Mouse (Mus musculus) mesoderm, embryonic 11.5 days (tissue): ENCODE measurements around the gene Rmi2.
A peak's percentile ranks its signal among the peaks of the same experiment; 100 is the strongest.

ENCODE experiments used
- DNase-seq: peaks from one replicate; pipeline ENCODE4 v3.0.0-alpha.2; 2012; ENCODE audit warnings: low read depth, low spot score

Gene Rmi2

DNA sequence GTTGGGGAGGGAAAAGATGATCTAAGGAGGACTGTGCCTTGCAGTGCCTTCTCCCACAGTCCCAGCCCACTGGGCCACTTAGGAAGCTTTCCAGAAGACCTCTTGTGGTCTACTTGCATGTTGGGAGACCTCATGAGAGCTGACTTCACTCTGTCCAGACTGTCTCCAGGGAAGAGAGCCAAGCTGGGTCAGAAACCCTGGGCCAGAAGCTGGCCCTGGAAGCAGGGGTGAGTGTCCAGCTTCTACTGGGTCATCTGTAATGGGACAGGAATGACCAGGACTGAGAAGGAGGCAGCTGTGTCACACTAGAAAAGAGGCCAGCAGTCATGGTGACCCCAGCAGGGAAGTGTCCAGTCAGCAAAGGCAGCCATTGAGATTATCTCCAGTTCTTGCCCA lies 30.7 kb downstream of the Rmi2 start:
- DNase-seq = no peak

DNA sequence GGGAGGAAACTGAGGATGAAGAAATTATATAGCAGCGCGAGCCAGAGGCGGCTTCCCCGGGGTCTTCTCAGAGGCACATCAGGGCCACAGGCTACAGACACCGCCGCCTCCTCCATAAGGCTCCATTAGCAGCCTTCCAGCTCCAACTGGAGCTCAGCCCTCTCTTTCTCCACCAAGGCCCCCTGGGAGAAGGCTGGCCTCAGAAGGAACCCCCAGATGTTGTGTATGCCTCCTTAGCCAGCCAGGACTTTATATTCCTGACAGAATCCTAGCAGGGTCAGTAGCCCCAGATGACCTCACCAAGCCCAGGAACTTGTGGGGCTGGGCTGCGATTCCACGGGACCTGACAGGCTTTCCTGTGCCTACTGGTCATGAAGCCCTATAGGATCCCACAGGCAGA lies 32.0 kb downstream of the Rmi2 start:
- no peak for DNase-seq

DNA sequence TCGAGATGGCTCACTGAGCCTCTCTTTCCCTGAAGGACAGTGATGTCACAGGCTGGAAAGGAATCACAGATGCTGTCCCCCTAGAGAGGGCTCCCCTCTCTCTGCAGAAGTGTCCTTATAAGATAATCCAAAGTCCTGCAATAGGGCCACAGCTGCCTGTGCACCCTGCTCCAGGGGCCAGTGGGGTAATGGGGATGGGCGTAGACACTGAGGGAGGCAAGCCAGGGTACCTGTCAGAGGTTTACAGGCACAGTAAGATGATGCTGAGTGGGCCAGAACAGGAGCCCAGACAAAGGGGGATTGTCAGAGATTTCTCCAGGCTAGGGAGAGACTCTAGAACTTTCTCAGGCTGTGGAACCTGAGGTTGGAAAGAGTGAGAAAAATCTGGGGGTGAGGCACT lies 32.6 kb downstream of the Rmi2 start:
- no peak for DNase-seq

DNA sequence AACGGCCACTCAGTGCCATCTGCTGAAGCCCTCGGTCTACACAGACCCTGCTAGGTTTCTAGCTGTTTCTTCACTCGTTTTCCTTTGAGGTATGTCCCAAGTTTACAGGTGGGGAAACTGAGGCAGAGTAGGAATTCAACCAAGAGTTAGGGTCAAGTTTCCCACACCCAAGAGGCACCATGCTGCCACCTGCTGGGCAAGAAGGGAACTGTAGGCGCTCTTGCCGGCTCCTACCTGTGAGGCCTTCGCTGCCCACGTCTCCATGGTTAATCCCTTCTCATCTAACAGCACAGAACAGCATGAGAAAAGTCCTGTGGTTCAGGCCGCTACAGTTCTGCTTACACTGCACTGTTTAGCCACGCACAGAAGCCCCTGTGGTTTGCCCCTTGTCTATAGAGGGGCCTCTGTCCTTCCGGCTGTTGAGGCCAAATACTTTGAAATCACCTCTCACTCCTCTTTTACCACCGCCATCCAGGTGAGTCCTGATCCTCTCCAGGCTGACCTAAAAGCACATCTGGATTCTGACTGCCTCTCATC lies 33.1 kb downstream of the Rmi2 start:
- peak; percentile 49 for DNase-seq

DNA sequence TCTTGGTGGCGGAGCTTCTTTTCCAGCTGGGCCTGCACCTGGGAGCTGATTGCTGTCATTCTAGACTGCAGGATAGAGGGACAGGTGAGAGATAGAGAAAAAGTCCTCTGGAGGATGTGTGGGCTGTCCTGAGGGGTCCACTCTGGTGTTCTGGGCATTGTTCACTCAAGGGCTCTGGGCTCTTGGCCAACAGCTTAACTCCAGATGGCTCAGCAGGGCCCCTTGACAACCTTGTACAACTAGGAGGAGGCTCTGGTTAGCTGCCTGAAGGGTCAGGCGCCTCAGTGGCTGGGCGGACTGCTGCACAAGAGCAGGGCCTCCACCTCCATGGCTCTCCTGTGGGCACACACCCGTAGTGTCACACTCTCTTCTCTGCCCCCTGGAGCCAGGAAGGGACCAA lies 36.1 kb downstream of the Rmi2 start:
- DNase-seq = no peak

DNA sequence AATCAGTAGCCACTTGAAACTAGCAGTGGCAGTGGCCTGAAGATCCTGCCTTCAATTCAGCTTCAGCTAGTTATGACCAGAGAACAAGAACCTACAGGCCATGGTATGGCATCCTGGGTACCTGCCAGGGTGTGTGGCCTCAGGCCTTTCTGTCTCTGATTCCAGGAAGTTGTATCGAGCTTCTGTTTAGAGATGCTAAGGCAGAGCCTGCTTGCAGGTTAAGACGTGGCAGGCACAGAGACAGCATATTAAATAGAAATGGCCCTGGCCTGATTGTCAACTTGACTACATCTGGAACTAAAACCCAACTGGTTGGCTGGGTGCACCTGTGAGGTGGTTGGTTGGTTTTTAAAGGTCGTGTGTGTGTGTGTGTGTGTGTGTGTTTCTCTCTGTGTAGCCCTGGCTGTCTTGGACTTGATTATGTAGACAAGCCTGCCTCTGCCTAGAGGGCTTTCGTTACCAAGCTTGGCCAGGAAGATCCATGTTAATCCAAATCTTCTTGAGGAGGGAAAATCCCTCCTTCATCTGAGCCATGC lies 38.0 kb downstream of the Rmi2 start:
- DNase-seq = no peak

DNA sequence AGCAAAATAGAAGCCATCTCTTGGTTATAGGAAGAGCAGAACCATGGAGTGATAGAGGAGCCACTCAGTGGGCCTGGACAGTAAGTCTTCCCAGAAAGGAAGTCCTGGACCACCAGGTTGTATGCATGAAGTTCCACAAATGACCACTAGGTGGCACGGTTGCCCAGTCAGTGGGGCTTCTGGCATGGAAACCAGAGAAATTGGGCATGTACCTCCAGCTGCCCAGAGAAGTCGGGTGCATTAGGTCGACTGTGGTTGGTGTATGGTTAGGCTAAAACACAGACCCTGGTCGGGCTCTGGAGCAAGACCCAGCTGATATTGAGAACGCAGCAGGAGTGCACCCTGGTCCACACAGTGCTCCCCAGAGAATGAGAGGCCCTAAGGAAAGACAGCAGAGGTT lies 38.8 kb downstream of the Rmi2 start:
- DNase-seq = peak; percentile 89

DNA sequence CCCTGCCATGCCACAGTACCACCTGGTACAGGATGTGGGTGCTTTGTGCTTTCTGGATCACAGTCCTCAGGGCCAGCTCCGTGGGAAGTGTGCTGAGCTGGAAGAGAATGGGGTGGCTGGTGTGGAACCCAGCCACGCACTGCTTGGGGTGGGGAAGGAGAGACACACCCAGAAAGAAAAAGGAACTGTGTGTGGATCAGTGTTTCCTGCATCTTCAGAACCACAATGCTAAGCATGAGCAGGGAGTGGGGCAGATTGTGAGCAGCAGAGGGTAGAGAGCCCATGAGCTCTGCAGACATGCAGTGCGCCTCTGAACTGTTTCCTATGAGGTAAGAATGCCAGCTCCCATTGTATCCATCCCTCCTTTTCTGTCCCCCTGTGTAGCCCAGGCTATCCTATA lies 43.4 kb downstream of the Rmi2 start:
- DNase-seq = no peak

DNA sequence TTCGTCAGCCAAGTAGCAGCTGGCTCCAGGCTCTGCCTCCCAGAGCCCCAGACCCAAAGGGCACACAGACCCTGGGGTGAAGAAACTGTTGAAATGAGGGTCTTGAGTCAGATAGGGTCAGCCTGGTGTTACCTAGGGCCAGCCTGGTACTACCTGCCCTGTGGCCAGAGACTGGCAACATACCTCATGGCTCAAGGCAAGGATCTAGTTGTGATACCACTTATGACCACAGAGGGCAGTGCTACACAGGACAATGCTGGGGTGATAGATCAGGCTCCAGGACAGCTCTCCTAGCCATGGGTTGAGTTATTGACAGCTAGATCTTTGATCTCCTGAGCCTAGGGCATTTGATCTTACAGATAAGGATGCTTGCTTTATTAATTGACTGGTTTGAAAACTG lies 44.6 kb downstream of the Rmi2 start:
- peak; percentile 75 for DNase-seq

DNA sequence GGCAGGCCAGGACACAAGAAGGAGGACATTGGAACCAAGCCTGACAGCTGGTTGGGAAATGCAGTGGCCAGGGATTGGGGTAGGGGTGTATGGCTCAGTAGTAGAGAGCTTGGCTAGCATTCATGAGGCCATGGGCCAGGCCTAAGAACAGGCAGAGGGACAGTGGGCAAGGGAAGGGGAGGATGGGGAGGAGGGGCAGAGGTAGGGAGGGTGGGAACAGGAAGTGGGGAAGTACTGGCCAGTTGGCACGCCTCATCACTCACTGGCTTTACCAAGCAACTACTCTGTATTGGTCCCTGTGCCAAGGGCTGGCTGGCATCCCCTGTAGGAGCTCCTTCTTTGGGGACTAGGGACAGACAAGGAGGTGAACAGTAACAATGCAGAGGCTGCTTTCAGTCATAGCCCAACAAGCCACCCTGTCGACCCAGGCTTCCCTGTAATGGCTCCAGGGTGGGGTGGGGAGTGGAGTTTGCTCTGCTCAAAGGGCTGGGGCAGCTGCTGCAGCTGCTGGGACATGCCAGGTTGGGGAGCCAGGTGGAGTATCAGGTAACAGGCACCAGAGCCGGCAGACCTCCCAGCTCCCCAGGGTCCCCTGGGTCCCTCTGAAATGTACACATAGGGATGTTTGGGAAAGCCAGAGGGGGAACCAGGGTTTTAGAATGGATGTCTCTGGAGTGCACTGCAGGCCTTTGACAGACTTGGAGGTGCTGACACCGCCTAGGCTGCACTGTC lies 46.5 kb downstream of the Rmi2 start:
- no peak for DNase-seq

DNA sequence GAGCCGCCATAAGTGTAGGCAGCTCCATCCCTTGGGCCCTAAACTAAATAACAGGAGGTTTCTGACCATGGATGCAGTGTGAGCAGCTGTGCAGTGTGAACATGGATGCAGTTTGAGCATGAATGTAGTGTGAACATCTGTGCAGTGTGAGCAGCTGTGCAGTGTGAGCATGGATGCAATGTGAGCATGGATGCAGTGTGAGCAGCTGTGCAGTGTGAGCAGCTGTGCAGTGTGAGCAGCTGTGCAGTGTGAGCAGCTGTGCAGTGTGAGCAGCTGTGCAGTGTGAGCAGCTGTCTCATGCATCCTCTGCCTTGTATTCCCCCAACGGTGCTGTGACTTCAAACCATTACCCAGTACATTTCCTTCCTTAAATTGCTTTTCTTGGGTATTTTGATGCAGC lies 52.6 kb downstream of the Rmi2 start:
- no peak for DNase-seq

DNA sequence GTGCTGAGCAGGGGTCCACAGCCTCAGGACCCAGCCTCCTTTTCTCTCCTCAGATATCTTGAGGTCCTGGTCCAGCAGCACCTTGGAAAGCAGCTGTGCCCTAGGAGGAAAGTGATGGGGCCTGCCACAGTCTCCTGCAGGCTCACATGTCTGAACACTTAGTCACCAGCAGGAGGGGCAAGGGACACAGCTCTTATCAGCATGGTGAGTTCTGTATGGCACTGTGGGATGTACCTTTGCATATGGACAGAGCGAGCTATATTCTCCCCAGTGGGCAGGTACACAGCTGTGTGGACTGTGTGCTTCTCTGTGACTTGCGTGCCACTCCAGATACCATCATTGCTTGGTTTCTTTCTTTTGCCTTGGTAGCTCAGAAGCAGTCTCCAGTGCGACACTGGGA lies 55.5 kb downstream of the Rmi2 start:
- peak; percentile 26 for DNase-seq

DNA sequence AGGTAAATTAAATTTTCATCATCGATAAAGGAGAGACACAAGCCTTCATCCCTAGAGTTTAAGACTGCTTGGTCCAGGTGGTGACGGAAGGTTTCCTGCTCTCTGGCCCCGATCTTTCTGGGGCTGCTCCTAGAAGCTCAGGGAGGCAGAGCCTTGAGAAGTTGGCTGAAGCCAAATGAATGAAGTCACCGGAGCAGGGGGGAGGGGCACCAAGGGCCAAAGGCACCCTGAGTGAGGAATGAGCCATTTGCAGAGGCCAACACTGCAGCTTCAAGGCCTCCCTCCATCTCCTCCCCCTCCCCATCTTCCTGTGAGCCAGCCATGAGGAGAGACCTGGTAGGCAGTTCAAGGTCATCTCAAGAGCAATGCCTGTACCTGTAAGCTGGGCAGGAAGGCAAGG lies 58.3 kb downstream of the Rmi2 start:
- no peak for DNase-seq

DNA sequence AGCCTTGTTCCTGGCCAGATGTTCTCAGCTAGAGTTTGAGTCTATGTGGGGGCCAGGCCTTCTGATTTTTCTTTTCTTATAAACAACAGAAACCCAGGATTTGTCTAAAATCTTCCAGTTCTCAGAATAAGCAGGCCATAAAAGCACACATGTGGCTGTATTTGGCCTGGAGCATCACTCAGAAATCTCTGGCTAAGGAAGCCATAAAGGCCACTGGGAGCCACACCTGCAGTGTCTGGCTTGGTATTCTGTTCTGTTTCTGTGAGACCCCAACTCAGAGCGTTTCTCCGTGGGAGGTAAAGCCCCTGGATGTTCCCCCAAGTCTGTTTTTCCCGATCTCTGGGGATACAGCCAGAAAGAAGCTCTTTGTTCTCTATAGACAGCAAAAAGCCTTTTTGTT lies 61.0 kb downstream of the Rmi2 start:
- no peak for DNase-seq

DNA sequence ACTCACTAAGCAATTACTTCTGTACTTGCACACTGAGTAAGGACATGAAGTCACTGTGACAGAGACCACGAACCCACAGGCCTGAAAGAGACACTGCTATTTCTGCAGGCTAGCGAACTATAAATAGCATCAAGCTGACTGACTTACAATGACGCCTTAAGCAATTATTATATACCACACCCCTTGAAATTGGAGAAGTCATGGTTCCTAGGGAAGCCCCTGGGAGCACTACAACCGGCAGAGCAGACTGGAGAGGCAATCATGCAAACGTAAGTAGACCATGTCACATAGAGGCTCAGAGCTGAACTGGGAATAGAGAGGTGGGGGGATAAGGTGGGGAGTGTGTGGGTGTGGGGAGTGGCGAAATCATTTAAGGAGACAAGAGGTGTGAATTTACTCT lies 62.5 kb downstream of the Rmi2 start:
- DNase-seq = peak; percentile 32

DNA sequence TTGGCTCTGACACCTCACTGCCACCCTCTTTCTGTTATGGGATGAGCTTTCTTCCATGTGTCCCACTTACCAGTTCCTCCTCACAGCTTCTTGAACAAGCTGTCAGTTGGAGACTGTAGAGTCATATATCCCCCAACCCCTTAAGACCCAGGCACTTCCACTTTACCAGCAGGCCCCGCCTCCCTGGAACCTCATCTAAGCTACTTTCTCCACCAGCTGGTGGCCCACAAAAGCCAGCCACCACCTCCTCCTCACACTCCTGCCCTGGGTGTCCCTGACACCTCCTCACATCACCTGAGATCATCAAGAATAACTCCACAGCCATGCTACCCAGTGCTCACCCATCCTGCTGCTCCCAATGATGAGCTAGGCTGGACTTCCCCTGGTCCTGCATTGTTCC lies 65.9 kb downstream of the Rmi2 start:
- DNase-seq = no peak

DNA sequence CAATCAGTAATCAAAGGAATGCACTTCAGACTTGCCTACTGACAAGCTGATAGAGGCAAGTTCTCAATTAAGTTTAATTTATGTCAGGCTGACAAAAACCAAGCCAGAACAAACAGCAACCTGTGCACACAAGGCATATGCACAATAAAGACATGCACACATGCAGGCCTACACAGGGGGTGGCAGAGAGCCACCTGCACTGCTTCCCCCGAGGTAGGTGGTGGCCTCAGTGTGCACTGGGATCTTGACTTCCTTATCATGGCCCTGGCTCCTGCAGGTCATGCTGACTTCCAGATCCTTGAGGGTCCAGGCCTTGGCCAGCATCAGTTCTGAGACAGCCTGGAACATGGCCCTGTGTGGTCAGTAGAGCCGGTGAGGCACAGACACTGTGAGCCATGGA lies 67.1 kb downstream of the Rmi2 start:
- DNase-seq = no peak

DNA sequence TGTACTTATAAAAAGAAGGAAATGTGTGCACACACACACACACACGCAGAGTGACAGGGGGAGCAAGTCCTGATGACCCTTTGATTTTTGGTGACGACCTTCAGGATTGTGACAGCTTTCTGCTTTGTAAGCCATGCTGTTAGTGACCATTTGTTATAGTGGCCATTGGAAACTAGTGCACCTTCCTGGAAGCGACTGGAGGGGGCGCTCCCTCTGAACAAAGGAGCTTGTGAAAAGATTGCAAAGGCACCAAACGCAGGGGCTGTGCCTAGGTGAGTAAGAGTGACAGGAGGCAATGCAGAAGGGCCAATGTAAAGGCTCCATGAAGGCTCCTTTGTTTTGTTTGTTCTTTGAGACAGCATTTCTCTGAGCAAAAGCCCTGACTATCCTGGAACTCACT lies 68.0 kb downstream of the Rmi2 start:
- no peak for DNase-seq

DNA sequence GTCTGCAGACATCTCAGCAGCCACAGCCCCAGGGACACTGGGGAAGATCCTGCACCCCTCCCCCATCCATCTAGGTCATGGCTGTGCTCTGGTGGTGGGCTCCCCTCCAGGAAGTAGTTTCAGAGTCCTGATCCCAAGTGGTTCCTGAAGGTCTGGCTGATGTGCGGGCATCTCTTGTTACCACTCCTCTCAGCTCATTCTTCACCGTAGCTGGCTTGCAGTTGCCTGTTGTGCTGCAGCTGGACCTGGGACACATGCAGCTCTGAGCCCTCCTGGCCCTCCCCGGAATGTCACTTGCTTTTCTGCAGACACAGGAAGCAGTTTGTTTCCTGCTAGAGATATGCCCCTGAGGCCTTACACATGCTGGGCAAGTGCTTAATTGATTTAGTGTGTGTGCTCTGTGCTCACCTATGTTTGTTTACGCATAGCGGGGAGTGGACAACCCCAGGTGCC lies 70.8 kb downstream of the Rmi2 start:
- DNase-seq = peak; percentile 21

DNA sequence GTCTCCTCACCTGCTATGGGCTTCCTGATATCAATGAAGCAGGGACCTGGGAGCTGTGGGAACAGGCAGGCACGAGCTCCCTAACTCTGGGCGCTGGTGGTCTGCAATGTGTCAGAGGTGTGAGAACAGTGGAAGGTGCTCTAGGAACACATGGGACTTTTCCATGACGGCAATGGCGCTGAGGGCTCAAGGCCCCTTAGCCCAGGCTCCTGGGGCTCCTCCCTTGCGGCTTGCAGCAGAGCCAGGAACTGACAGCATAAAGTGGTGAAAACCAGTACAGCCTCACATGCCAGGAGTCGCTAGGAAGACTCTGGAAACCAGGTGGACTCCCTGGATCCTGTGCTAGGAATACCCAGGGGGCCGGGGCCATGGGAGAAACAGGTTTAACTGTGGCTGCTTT lies 75.7 kb downstream of the Rmi2 start:
- no peak for DNase-seq

DNA sequence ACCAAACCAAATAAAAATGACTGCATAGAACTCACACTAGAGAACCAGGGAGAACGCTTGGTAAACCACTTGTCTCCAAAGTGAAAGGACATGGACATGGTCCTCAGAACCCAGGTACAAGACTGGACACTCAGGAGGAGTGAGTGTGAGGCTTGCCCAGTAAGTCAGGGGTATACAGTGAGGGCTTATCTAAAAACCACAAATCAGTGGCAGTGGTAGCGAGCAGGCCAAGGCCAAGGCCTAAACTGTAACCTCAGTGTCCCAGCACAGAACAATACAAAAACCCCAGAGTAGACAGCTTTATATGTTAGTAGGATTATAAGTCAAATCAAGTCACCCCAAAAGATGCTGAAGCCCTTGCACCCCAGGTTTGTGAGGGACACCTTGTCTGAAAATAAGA lies 76.2 kb downstream of the Rmi2 start:
- DNase-seq = no peak

DNA sequence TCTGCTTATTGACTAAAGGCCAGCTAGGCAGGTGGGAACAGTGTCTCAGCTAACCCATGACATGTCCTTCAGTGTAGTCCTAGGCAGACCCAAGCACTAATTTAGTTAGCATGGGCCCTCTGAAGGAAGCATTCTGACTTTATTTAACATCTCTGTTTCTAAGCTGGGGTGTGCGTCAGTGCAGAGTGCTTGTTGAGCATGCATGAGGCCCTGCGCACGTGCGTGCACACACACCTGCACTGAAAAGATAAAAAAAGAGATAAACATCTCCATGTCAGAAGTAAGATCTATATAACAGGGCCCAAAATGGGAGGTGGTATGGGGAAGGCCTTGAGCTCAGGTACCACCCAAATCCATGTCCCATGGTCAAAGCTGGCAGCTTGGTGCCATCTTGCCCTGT lies 80.2 kb downstream of the Rmi2 start:
- no peak for DNase-seq

DNA sequence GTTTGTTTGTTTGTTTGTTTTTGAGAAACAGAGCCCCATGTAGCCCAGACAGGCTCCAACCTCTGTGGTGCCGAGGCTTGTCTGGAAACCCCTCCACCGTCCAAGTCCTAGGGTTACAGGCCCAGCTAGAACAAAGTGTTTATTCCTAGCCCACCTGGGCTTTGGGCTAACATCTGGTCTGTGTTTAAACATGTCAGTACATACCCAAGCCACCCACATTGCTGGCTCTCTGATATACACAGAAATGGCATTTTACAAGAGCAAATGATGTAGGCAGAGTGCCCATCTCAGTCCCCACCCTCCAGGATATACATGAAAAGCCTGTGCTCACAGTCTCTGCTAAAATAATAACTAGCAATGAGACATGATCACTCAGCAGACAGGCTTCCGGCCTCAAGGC lies 81.4 kb downstream of the Rmi2 start:
- DNase-seq = no peak

DNA sequence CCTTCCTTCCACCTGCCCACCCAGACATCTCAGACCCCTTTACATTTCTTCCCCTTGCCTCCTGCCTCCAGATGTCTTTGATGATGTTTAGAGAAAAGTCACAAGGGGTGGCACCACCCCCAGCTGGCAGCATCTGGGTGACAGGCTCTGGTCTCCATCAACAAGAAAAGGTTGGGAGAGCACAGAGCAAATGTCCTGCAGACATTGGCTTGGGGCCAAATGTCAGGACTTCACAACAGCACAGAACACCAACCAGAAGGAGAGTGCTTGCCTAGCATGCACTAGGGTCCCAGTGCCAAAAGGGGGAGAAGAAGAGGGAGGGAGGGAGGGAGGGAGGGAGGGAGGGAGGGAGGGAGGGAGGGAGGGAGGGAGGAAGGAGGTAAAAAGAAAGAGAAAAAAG lies 85.0 kb downstream of the Rmi2 start:
- no peak for DNase-seq
